Mouse (Mus musculus) adrenal gland, adult 8-10 months (tissue): ENCODE measurements around the gene Arhgef40. TPM values are rescaled to one million over a fixed set of nuclear protein-coding genes. Genes with fewer than 3 reads are reported as not detected.

ENCODE experiments used
- DNase-seq: peaks from one replicate; pipeline ENCODE4 v3.0.0; 2022
- total RNA-seq, 4 experiments: library from RNA; stranded (reverse); gene quantifications; 2 replicates each; pipeline ENCODE4 v1.2.4; 2022

Arhgef40 gene
- total RNA-seq, 4 experiments from 2014 or later = 40.7 to 74.9 (median 57.2) TPM

DNA sequence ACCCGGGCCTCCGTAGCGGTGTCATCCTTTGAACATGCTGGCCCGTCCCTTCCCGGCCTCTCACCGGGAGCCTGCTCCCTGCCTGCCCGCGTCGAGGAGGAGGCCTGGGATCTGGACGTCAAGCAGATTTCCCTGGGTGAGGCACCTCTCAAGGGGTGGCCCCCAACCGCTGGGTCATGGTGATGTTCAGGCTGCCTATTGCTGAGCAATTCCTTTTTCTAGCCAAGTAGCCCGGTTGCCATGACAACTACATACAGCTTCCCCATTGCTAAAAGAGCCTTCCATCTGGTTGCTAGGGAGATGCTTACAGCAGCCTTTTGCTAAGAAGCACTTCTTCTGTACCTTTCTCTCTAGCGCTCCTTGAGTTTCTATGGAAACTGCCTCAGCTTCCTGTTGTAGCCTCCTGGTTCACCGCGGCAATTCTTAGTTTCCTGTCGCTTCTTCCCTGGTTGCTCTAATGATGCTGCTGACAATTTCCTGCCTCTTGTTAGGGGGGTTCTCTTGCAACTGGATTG lies 19.5 kb downstream of the Arhgef40 start:
- DNase-seq = no peak

DNA sequence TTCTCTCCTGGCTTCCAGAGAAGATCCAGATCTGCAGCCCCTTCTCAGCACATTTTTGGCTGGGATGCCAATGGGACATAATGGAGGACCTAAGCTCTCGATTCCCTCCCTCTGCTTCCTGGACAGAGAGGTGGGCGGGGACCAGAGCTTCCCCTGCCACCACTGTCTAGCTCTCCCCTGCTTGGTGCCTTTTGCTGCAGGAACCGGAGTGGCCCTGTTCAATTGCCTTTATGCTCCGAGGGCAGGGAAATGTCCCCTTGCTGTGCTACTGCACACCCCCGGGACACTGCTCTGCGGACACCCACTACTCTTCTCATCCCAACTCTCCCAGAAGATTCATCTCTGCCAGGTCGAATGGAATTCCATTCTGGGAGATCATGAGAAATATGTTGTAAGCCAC lies 20.6 kb downstream of the Arhgef40 start:
- DNase-seq = no peak

DNA sequence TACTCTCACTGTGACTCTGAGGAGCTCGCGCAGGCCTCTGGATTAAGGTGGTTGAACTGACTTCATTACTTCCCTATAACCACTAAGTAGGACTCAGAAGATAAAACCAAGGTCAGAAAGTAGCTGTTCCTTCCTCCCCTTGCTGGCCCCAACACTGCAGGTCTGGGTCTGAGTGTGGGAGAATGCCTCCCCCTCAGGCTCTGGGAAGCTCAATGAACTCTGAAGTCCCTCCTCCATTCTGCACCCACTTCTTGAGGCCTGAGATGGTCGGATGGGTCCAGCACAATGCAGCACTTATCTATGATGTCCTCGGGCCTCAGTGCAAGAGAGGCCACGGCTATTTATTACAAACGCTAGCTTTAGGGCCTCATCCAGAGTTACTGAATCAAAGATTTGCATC lies 21.1 kb downstream of the Arhgef40 start:
- DNase-seq = no peak

DNA sequence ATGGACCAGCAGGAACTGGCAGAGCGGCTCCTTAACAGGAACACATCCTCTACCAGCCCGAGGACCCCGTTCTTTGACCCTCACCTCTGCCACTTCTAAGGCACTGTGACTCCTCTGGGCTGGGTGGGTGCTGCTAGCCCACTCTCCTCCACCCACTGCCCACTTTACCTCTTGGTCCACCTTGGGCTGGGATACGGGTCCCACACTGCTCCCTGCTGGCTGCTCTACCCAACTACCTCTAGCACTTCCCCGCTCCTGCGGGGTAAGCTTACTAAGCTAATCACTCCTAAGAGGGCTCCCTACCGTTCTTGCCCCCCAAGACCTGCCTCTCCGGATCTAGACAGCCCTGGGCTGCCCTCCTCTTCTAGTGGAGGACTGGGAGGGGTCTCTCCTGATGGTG lies 21.7 kb downstream of the Arhgef40 start:
- DNase-seq = no peak

GRCm38 (mm10) chr14:52006771-52007170 lies 22.3 kb downstream of the Arhgef40 start:
- no peak for DNase-seq

DNA sequence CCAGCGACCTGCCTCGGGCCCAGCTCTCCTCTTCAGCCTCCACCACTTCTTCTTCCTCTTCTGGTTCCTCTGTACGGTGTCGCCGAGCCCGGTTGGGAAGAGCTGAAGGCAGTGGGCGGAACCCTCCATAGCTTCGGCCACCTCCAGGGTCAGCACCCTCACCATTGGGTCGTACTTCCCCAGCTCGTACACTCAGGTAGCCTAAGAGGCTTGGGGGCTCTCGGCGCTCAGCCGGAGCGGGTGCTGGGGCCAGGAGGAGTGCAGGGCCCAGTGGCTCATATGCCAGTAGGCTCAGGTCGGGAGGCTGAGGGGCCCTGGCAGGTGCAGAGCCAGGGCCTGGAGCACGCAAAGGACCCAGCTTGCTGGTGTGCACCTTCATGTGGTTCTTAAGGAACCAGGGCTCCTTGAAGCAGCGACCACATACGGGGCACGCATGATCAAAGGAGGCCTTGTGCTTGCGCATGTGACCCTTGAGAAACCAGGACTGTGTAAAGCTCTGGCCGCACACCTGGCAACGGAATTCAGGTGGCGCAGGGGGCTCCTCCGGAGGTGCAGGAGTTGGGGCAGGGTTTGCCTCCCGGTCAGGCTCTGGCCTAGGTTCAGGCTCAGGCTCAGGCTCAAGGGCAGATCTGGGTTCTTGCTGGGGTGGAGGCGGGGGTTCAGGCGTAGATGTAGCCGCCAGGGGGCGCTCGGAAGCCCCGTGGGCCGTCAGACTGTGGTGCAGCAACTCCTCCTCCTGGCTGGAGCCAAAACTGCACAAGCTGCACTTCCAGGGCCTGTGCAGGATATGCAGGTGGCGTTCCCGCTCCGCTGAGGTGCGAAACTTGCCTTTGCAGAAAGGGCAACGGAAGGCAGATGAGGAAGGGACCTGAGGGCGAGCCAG lies 24.0 kb downstream of the Arhgef40 start:
- DNase-seq = peak; percentile 82

- no peak for DNase-seq
Observed at GRCm38 (mm10) chr14:52009361-52009760, 24.8 kb downstream of the Arhgef40 start.

- DNase-seq = no peak
Observed at GRCm38 (mm10) chr14:52009841-52010240, 25.3 kb downstream of the Arhgef40 start.

DNA sequence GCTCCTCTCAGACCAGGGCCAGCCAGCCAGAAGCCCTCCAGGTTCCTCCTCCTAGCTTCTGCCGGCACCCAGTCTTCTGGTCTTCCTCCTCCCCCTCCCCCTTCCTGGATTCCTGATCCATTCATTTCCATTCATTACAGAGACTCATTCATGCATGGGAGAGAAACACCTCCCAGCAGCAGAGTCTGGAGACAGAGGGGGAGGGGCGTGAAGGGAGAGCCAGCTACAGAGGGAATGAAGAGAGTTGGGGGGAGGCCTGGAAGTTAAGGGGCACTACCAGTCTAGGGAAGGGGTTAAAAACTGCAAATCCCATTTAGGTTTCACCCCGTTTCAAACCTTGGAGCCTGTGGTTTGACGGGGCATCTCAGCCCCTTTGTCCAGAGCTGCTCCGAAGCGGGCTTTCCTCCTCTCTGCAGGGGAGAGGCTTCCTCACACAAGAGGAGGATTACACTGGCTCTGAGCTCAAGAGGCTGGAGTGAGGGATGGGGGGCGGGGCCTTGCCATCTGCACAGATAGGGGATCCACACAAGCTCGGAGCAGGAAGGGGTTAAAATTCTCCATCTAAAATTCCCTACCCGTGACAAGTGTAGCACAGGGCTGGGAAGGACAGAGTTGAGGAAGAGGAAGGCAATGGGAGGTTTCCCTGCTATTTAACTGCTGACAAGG lies 26.1 kb downstream of the Arhgef40 start:
- no peak for DNase-seq

- DNase-seq = no peak
Observed at GRCm38 (mm10) chr14:52011683-52012082, 27.2 kb downstream of the Arhgef40 start.

DNA sequence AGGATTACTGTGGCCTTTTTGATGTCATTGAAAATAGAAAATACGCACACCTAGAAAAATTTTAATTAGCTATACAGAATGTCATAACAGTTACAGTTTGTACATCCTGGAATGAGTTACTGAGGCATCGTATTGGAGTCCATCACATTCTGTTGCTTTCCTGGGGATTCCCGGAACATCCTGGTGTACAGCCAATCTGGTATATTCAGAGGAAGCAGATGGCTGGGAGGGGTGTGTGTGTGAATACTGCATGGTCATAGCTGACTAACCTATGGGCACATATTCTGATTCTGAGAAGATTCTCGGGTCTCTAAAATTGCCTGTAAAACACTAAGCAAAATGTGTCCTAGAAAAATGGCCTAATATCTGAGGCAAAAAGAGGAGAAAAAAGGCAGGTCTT lies 27.6 kb downstream of the Arhgef40 start:
- no peak for DNase-seq

- DNase-seq = no peak
Observed at GRCm38 (mm10) chr14:52012553-52012952, 28.0 kb downstream of the Arhgef40 start.

GRCm38 (mm10) chr14:52013021-52013610 lies 28.6 kb downstream of the Arhgef40 start:
- no peak for DNase-seq

- DNase-seq = no peak
Observed at GRCm38 (mm10) chr14:52013771-52014219, 29.3 kb downstream of the Arhgef40 start.

DNA sequence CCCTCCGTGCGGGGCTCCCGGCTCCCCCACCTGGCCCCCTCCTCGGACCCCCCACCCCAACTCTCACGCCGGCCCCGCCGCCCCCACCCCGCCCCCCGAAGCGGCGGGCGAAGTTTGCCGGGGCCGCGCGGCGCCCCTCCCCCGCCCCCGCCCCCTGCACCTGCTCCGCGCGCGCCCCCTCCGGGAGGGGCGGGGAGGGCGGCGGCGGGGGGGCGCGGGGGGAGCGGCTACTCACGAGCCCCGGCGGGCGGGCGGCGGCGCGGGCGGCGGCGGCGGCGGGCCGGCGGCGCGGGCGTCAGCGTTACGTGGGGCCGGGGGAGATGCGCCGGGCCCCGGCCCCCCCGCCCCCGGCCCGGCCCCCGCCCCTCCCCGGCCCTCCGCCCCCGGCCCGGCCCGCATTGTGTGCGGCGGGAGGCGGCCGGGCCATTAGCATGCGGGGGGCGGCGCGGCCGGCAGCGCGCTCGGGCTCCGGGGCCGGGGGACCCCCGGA lies 29.8 kb downstream of the Arhgef40 start:
- no peak for DNase-seq

DNA sequence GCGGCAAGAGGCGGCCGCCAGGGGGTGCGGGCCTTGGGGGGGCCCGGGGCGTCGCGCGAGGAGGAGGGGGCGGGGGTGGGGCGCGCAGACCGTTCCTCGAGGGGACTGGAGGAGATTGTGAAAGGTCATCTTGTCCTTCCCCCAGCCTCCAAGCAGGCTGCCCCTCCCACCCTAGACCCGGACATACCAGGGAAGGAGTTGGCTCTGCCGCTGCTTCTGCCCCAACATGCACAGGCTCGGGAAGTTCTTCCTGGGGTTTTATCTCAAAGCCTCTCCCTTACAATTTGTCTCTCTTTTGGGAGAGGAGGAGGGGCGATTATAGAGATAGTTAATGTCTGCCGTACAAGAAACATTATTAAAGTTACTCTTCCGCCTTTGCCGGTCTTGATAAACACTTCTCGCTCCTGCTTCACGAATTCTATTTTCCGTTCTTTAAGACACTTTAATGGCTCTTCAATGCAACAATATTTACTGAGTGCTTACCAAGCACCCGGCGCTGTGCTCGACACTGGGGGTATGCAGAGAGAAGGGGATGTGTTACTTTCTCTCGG lies 30.3 kb downstream of the Arhgef40 start:
- peak; percentile 47 for DNase-seq

DNA sequence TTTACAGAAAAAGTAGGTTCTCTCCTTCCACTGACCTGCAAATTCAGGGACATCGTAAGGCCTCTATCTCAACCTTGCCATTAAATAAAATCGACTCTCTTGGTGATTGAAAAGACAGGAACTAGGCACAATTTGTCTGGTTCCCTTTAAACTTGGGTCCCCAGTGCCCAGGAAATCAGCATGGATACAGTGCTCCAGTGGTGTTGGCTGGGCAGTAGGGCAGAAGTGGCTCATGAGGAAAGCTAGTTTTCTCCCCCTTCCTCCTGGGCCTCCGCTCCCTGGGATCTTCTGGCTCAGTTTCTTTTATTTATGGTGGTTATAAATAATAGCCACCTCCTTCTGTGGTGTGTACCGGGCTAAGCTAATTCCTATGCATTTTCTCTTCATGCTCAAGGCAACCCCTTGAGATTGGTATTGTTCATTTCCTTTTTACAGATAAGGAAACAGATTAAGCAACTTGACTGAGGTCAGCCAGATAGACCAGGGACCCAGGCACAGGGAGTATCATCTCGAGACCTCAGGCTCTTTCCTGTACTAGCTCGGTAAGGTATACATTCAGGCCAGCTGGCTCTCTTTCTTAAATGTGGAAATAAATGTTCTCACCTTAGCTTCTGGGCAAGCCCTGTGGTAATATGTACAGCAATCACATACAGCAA lies 31.1 kb downstream of the Arhgef40 start, which contains the start of gene Tmem253:
Gene Tmem253 (plus strand): TSS at position 214 of the 656 bp plus-strand sequence.
- no peak for DNase-seq

DNA sequence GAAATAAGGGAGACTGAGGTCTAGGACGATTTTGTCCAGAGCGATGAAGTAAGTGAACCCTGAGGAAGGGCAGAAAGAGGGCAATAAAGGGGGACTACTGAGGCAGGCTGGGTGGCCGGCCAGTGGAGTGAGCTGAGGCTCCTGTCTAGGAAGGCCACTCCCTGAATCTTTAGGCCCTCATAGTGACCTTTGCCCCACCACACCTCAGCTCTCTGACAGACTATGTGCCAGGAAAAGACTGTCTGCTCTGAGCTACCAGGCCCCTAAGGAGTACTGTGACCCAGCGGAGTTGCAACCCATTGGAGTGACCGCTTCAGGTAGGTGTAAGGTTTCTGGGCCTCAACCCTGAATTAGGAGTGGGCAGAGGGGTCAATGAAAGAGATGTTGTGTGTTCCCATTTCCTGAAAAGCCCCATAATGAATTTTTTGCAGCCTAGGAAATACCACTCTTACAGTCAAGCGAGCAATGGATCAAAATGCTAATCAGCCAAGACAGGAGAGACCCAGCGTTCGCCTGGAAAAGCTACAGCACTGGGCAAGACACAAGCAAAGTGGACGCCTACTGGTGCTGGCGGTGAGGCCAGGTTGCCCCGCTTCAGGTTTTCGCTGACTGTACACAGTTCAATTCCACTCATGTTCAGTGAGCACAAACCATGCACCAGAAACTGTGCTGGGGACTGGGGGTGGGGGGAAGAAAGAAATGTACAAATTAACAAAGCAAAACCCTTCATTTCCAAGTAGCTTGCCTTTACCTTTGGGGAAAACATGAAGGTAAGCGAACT lies 32.3 kb downstream of the Arhgef40 start:
- no peak for DNase-seq

GRCm38 (mm10) chr14:52017662-52018061 lies 33.1 kb downstream of the Arhgef40 start:
- DNase-seq = no peak

DNA sequence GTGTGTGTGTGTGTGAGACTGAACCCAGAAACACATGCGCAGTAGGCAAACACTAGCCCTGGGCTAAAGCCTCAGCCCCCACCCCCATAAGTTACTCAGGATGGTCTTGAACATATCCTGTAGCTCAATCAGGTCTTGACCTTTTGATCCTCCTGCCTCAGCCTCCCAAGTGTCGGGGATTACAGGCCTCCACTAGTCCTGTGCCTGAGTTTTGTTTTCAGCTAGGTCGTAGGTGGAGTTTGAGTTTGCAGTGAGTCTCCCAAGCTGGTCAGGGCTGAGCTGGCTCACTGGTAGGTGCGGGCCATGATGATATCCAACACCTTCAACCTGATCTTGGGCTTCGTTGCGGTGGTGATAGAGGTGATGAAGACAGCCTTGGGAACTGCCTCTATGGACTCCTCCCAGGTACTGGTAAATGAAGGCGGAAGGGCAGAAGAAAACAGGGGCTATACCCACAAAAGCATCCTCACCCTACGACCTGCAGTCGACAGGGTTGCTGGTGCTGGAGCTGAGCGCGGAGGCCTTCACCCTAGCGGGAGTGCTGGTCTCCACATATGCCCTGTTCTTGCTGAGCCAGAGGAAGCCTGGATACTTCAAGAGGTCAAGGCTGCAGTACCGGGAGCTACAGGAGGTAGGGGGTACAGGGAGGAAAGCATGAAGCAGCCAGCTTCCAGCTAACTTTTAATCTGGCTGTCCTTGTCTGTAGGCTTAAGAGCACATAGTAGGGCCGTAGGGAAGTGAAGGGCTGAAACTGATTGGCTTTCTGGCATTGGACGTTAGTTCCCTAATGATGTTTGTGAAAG lies 33.9 kb downstream of the Arhgef40 start:
- no peak for DNase-seq
